Mouse (Mus musculus) left cerebral cortex, postnatal 25 days (tissue): Measurements from ENCODE around the gene Gnao1. TPM values are rescaled to one million over a fixed set of nuclear protein-coding genes. Genes with fewer than 3 reads are reported as not detected.

Experiments used
- DNase-seq, 2 experiments: peaks; one replicate each; pipeline ENCODE4 v3.0.0; 2022; ENCODE audit warnings: low spot score in 2 of 2, mixed read lengths in 1 of 2
- intact Hi-C: fragments of 180-260 bp; cut with DNase I; formaldehyde crosslinking; loops from one replicate; pipeline ENCODE4 v1.15.1; 2025
- total RNA-seq, 2 experiments: library from RNA; stranded (reverse); gene quantifications; 2 replicates each; pipeline ENCODE4 v1.2.3; 2021

Gene Gnao1
- total RNA-seq, 2 experiments from 2014 or later, result 738 to 746 TPM

- intact Hi-C loops, result loop anchor here (5.0 kb wide), 1 partner anchor 352 kb away; no protein-coding TSS in a partner anchor
- peak; percentile 65 to 94 for DNase-seq
These were observed 114.2 kb downstream of the Gnao1 start for GRCm38 (mm10) chr8:93923897-93924334.

- no peak for DNase-seq
- intact Hi-C loops, result no loop called here
These were observed 115.7 kb downstream of the Gnao1 start for GRCm38 (mm10) chr8:93925513-93925912.

GRCm38 (mm10) chr8:93929233-93929632 lies 119.5 kb downstream of the Gnao1 start:
- intact Hi-C loops, result no loop called here
- no peak for DNase-seq

GRCm38 (mm10) chr8:93931336-93931735 lies 121.6 kb downstream of the Gnao1 start:
- peak in 1 of 2 experiments; percentile 61 for DNase-seq
- intact Hi-C loops, result no loop called here

GRCm38 (mm10) chr8:93932873-93933272 lies 123.1 kb downstream of the Gnao1 start:
- intact Hi-C loops, result loop anchor here (2.0 kb wide), 3 partner anchors 120 to 340 kb away; no protein-coding TSS in a partner anchor
- peak; percentile 78 to 83 for DNase-seq

GRCm38 (mm10) chr8:93933288-93933687 lies 123.5 kb downstream of the Gnao1 start:
- DNase-seq, result no peak
- intact Hi-C loops, result loop anchor here (2.0 kb wide), 3 partner anchors 120 to 340 kb away; no protein-coding TSS in a partner anchor

GRCm38 (mm10) chr8:93938193-93938592 lies 128.4 kb downstream of the Gnao1 start:
- no peak for DNase-seq
- intact Hi-C loops, result no loop called here

GRCm38 (mm10) chr8:93940542-93941423 lies 131.0 kb downstream of the Gnao1 start:
- DNase-seq, result peak in 1 of 2 experiments; percentile 78
- intact Hi-C loops, result loop anchor here (5.0 kb wide), 1 partner anchor 368 kb away; no protein-coding TSS in a partner anchor

GRCm38 (mm10) chr8:93941636-93942054 lies 131.9 kb downstream of the Gnao1 start:
- intact Hi-C loops, result loop anchor here (5.0 kb wide), 1 partner anchor 369 kb away; no protein-coding TSS in a partner anchor
- peak in 1 of 2 experiments; percentile 59 for DNase-seq

GRCm38 (mm10) chr8:93945781-93946180 lies 136.0 kb downstream of the Gnao1 start:
- intact Hi-C loops, result no loop called here
- DNase-seq, result no peak

- DNase-seq, result no peak
- intact Hi-C loops, result no loop called here
These were observed 136.6 kb downstream of the Gnao1 start for GRCm38 (mm10) chr8:93946397-93946796.

GRCm38 (mm10) chr8:93950133-93950532 lies 140.4 kb downstream of the Gnao1 start:
- DNase-seq, result no peak
- intact Hi-C loops, result no loop called here

- DNase-seq, result no peak
- intact Hi-C loops, result no loop called here
These were observed 142.7 kb downstream of the Gnao1 start for GRCm38 (mm10) chr8:93952511-93952910.

- no peak for DNase-seq
- intact Hi-C loops, result no loop called here
These were observed 148.6 kb downstream of the Gnao1 start for GRCm38 (mm10) chr8:93958402-93958801.

GRCm38 (mm10) chr8:93960909-93961308 lies 151.1 kb downstream of the Gnao1 start:
- no peak for DNase-seq
- intact Hi-C loops, result no loop called here

GRCm38 (mm10) chr8:93968293-93968692 lies 158.5 kb downstream of the Gnao1 start:
- intact Hi-C loops, result no loop called here
- no peak for DNase-seq

GRCm38 (mm10) chr8:93969626-93970340 lies 160.0 kb downstream of the Gnao1 start:
- DNase-seq, result no peak

GRCm38 (mm10) chr8:93971451-93971850 lies 161.7 kb downstream of the Gnao1 start:
- DNase-seq, result no peak
- intact Hi-C loops, result loop anchor here (10.0 kb wide), 1 partner anchor 223 kb away; no protein-coding TSS in a partner anchor

More at GRCm38 (mm10) chr8:93969626-93970340, 160.0 kb downstream of the Gnao1 start:
- intact Hi-C loops, result loop anchor here (10.0 kb wide), 1 partner anchor 225 kb away; no protein-coding TSS in a partner anchor

- intact Hi-C loops, result loop anchor here (10.0 kb wide), 1 partner anchor 223 kb away; no protein-coding TSS in a partner anchor
These were observed 162.4 kb downstream of the Gnao1 start for GRCm38 (mm10) chr8:93972211-93972610.

More at GRCm38 (mm10) chr8:93972211-93972610, 162.4 kb downstream of the Gnao1 start:
- no peak for DNase-seq
